Mouse (Mus musculus) embryo, embryonic 10.5 days (tissue): Measurements from ENCODE around the gene Ankrd6.
A peak's percentile ranks its signal among the peaks of the same experiment; 100 is the strongest.

Experiments
- DNase-seq: peaks from one replicate; pipeline ENCODE4 v3.0.0-alpha.2; 2015; ENCODE audit warnings: low spot score

Ankrd6 gene

DNA sequence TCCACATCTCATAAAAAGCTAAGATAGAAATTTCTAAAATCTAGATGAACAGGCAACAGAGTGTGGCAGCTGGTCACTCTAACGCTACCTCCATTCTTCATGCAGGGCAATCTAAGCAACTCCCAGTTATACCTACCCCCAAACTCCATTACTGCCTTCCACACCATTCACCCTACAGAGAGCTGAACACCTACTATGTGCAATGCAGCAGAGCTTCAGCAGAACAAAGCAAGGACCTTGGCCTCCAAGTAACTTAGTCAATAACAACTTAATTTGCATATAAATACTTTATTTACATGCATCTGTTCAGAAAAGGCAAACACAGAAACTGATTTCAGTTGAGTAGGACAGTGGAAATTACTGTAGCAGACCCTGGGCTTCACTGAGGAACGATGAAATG, 44.7 kb downstream of the Ankrd6 start:
- DNase-seq, result no peak

DNA sequence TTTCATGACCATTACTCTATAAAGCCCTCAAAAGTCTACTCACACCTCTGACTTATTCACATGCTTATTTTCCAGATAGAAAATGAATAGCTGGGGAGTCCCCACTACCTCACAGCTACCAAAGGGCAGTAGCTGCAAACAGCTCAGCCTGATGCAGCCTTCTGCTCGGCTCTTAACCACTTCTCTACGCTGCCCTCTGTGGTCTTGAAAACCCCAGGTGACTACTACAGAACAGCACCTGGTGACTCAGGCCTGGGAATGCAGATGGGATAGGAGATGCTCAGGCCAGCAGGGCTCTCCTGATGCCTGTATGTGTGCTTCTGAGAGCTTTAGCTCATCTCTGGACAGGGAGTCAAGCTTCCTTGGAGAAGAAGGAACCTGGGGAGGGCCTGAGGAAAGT, 45.3 kb downstream of the Ankrd6 start:
- no peak for DNase-seq

DNA sequence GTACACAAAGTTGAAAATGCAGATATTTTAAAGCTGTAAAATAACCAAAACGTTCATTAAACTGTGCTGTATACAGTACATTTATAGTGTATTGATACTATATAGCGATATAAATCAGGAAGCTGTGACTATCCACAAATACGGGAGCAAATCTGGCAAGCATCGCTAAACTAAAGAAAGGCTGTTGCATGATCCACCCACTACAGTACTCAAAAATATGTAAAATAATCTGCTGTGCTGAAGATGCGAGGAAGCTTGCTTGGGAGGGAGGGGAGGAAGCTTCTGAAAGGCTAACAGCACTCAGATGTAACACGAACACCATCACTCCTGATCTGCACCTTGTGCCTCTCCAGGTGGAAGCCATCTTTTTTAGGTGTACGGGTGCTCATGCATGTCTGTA, 46.8 kb downstream of the Ankrd6 start:
- no peak for DNase-seq

DNA sequence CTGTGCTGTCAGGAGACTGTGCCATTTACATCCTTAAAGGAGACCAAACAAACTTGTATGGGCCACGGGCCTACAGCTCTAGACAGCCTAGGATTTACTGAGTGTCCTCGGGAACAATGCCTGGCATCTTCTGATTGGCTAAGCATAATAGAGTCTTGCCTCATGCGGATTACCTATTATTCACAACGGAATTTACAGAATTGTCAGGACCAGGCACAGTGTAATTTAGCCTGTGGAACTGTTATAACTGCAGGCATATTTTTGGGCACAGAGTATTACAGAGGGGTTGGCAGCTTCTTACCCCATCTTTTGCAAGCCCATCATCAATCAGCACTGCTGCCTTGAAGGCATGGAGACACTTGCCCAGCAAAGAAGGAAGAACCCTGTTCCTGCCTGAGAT, 51.6 kb downstream of the Ankrd6 start:
- DNase-seq, result no peak

DNA sequence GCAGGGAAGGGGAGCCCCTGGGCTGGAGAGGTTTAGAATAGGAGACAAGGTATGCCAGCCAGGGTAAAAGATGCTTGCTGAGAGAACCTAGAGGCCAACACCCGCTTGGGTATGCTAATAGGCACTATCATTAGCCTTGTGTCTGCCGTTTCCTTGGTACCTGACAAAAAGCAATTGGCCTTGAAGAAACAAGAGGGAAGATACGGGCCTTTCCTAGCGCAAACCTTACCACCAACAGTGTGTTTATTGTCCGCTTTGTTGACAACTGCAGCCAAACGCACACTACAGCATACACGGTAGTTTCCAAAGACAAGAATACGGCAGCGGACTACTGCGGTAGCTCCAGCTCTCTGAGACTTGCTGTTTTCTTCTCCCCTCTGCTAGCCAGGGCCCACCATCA, 59.3 kb downstream of the Ankrd6 start:
- DNase-seq, result no peak

DNA sequence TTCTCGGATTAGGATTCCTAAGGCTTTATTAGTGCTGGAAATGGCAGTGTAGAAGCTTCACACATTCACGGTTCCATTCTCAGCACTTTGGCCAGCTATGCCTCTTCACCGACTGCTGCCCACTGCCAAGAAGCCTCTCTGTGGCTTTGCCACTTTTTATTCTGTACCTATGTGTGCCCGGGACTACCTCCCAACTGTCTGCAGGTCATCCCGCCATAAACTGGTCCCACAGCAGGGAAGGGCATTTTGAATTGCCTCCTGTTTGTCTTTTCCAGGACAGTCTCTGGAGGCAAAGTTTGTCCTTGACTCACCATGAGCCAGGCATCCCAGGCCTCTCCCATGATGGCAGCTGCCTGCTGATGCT, 59.9 kb downstream of the Ankrd6 start:
- DNase-seq, result no peak

DNA sequence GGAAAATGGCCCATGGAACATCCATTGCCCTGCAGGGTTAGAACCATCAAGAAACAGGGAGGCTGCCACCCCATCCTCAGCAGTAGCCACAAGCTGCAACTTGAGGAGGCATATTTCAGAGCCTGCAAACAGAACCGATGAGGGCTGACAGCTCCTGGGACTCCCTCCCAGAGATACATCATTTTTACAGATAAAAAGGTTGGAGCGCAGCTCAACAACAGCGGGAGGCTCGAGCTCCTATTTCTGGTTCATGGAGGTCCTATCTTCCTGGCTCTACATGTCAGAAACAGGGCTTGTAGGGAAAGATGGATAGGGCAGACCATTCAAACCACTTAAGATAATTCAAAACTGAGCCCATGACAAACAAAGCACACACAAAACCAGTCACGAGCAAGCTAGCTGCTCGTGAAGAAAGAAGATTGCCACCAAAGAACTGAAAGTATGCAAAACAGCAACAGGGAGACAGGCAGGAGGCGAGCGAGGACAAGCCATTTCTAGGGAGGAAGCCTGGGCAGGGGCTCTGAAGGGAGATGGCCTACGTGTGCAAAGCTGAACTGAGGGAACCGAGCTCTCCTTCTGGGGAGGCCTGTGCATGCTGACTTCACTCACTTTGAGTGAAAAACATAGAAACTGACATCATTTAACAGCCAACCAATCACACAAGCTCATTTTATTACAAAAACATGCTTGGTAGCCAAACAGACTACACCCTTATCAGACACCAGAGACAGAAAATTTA, 60.5 kb downstream of the Ankrd6 start:
- DNase-seq, result no peak

DNA sequence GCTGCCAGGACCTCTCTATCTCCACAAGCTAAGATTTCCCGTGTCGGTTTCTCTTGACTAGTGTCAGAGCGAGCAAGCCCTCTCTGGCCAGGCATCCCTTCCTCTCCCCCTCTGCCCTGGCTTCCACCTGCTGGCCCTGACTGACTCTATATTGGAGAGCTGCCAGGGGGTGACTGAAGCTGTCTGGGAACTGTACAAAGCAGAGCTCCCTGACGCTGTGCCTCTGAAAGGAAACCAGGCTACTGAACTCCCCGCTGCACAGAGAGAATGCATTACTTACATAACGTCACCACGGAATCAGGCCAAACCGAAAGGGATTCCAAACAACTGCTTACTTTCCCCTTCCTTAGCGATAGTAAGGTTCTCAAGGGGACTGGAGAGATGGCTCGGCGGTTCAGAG, 61.4 kb downstream of the Ankrd6 start:
- no peak for DNase-seq

DNA sequence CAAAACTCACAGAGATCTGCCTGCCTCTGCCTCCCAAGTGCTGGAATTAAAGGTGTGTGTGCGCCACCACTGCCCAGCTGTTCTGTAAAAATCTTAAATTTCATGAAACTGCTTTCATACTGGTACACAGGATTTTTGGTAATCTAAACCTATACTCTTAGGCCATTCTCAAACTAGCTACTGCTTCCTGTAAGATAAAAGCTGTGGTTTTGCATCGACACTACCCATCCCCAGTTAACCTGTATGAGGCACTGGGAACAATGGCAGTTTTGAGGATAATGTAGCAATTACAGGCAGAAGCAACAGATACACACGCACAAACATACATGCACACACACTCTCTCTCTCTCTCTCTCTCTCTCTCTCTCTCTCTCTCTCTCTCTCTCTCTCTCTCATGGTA, 64.2 kb downstream of the Ankrd6 start:
- no peak for DNase-seq

DNA sequence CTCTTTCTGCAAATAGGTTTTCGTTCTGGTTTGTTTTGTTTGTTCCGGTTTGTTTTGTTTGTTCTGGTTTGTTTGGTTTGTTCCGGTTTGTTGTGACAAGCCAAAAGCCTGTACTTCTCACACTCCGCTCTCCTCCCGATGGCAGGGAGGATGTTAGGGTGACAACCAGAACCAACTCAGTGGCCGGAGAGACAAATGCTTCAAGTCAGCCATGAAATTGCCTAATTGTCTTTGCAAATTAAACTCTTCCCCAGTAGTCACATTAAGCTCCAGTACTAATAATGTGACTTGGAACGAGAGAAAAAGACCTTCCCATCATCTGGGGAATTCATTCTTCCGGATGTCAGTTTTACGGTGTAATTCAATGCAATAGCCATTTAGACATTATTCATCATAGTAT, 66.0 kb downstream of the Ankrd6 start:
- no peak for DNase-seq

DNA sequence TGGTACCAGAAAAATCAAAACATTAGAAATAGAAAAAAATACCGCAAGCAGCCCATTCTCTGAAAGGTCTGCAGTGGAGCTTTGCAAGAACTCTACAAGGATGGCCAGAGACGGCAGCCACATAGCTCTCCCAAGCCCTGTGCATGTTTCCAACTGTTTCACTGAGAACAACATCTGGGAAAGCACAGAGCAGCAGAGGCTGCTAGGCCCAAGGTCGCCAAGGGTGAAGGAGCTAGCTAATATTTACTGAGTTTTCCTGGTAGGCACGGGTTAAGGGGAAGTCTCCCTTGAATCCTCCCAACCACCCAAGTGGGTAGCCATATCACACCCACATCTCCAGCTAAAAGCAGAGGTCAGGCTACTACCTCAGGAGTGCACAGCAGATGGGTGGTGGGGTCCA, 69.6 kb downstream of the Ankrd6 start:
- DNase-seq, result no peak

DNA sequence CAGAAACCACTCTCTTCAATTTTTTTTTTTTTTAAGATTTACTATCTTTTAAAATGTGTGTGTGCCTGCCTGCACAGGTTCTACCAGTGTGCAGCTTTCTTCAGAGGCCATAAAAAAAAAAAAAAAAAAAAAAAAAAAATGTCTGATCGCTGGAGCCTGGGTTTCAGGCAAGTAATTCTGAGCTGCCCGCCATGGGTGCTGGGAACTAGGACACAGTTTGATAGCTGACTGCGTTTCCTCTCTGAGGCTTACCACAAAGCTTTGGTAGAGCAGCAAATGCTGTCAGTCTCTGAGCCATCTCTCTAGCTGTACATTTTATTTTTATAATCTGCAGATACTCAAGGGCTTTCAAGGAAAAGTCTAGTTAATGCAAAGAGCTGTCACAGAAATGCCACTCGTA, 76.0 kb downstream of the Ankrd6 start:
- DNase-seq, result no peak

DNA sequence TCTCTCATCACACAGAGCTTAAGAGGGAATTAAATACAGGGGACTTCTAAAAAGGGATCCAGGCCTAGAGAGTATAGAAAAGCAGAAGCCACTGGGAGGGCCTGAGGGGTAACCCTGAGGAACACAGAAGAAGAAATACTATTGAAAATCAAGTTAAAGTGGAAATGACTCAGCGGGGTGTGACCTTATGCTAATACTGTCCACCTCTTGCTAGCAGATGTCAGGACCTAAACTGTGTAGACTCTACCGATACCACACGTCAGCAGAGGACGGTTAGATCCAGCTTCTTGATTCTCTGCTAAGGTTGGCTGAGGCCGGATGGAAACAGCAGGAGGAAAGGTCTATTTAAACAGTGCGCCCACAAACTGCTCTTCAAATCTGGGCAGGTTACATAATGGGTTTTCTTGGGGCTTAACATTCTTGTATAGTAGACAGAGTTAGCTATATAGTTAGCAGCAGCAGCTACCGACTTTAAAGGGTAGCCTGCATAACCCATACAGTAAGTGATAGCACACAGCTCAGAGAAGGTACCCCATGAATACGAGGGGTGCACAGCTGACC, 78.4 kb downstream of the Ankrd6 start:
- DNase-seq, result no peak

DNA sequence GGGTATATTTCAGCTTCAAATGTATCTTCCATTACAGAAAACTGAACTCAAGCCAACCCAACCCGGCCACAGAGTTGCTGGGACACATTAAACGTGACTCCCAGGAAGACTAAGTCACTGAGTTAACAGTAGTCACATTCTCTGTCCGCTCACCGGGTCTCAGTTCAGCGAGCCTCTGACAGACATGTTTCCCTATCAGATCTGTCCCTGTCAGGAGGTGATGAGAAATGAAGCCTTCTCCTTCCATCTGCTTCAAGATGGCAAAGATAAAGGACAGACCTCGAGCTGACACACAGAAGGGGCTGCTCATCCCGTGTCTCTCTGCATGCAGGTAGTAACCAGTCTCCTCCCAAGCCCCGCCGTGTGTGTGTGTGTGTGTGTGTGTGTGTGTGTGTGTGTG, 81.3 kb downstream of the Ankrd6 start:
- DNase-seq, result no peak

DNA sequence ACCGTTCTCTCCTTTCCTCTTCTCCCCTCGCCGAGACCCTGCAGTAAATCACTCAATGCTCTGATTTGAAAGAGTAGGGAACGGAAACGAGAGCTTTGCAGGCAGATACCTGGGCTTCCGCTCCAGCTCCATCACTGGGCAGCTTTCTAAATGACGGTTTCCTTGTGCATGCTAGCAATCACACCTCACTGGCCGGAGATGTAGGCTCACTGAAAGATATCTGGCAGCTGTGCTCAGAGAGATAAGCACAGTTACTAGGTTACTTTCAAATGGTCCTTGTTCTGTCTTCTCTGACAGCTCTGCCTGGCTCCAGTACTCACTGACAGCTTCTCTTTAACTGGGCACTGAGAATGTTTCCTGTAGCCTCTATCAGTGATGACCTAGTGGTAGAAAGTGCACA, 81.8 kb downstream of the Ankrd6 start:
- DNase-seq, result no peak

DNA sequence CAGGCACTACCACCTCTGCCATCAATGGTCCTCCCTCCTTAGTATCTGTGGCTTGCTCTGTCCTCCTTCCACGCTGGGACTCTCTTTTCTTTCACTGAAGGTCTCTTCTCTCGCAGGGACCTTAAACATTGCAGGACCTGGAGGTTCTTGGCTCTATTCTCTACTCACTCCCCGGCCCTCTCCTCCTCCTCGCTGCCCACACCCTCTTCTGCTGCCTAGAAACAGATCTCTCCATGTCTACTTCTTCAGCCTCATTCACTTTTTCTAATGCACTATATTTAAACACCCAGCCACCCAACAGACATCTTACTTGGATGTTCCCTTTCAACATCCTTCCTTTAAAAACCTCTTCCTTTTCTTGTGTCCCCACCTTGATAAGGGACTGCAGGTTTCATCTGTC, 82.2 kb downstream of the Ankrd6 start:
- no peak for DNase-seq

DNA sequence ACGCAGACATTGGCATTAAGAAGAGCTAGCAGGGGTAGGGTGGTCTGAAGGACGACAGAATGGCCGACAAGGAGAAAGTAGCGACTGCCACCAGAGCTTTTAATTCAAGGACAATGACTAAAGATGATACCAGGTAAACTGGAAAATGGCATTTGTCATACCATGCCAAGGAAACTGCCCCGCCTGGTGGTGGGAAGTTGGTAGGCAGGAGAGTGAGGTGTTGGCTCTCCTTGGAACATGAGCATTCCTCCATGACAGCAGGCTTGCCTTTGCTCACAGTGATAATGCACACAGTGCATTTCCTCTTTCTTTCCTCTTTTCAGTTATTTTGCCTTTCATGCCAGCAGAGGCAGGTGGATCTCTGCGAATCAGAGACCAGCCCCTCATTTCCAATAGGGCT, 83.2 kb downstream of the Ankrd6 start:
- no peak for DNase-seq

DNA sequence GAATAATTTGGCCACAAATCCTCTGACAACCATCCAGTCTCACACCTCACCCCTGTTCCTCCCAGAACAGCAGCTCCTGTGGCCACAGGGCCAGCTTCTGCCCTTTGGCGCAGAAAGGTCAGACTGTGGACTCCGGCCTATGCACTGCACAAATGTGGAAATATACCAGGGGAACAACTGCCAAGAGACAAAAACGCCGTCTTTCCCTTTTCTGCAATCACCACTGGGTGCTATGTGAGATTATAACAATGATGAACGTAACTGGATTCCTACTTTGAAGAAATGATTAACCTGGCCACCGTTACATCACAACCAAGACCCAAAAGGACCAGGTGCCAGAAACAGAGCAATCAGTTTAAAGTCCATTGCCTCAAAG, 85.8 kb downstream of the Ankrd6 start:
- DNase-seq, result no peak

DNA sequence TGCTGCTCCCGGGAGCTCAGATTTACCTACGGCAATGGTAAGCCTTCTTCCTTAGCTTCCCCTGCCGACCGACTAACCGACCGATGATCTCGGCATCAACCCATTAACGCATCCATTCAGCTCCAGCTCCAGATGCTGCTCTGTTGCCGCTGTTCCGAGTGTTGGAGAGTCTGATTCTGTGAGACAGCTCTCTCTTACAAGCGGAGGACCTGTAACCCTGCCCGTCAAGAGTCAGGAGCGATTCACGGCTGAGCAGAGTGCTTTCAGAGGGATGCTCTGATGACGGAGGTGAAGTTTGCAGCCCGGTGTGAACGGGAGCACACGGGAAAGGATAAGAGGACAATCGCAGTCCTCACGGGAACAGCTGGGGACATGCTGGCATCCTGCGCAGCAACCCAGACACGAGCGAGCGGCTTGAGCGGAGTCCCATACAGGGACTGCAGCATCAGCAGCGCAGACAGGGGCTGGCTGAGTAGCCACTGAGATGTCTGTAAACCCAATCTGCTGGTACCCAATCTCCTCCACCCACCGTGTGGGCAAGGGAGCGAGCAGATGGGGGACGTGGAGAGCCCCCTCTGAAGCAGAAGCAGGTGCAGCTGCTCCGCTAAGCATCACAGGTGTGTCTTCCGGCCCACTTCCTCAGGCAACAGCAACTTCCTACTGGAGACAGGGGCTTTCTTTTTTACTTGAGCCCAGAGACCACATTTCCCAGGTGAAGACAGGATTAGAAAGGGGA, 86.3 kb downstream of the Ankrd6 start:
- peak; percentile 43 for DNase-seq

DNA sequence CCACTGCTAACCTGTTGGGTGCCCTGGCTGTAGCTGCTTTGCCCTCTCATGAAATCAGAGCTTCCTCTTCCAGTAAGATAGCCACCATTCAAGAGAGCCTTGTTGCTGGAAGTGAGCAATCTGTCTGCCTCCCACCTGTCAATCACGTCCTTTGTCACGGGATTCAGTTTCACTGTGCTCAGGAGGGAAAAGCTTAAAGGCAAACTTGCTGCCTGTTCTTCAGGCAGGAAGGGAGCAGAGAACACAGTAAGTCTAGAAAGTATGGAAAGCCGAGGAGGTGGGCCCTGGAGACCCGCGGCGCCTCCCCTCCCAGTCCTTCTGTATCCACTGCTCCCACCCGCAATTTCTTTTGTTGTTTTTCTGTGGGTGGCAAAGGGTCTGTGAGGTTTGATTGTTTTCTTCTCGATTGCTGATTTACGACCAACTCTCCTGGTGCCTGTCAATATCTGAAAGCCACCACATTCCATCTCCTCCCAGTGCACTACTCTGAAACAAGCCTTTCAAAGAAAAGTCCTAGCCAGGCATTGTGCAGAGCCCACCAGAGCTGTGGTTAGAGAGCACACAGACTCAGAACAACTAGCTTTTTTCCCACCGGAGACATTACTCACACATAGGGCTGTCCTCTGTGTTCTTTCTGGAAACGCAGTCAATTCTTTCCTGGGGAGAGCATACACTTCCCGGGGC, 87.1 kb downstream of the Ankrd6 start:
- DNase-seq, result peak; percentile 62

DNA sequence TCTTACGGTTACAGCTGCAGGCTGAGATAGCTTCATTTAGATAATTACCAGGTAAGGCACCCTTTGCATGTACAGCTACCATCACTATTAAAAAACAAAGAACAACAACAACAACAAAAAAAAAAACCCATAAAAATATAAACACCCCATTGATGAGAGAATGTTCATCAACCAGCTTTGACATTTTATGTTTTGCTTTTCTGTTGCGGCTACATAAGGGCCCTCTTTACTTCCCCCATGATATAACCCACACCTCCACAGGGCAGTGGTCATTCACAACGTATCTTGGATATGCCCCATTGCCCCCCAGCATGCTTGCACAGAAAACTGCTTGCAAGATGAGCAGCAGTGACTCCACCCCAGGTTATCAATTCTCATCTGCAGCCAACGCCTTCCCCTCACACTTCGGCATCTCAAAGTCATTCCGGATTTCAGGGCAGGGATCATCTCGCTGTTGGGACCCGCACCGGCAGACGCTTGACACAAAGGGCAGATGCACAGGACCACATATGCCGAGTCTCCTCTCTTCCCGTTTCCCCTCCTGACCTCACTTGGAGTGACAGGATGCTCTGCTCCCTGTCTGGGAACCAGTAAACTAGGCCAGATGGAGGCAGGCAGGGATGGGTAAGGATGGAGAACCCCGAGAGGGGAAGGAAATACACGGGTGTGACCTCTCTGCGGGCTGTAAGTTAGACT, 87.7 kb downstream of the Ankrd6 start:
- peak; percentile 35 for DNase-seq

DNA sequence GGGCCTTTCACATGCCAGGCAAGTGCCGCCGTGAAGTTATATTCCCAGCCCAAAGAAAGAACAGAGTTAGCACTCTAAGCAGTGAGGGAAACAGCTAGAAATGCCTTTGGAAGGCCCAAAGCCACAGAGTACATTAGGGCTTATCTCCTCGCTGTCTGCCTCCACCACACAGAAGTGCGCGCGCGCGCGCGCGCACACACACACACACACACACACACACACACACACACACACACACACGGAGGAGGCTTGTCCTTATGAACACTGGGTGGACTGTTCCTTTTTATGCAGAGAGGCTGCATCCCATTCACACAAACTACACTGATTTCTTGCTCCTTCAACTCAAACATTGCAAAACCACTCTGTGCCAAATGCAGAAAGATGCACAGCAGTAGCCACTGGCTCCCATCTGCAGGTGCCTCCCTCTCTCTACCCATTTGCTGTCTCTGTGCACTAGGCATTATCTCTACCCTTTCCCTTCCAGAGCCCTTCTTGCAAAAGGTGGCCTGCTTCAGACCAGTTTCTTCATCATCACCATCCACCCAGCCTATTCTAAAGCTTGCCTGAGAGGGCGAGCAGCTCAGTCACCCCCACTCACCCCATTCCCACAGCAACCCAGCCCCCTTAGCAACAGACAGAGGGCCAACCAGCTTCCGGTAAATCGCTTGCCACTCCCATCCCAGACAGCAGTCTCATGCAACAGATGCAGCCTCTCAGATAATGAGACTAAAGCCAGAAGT, 88.5 kb downstream of the Ankrd6 start:
- peak; percentile 69 for DNase-seq
